Mouse (Mus musculus) small intestine, adult 2 months (tissue): ENCODE data around the gene Dennd5a.

ENCODE experiments used
- CTCF ChIP-seq: fragments of 200-500 bp; IDR thresholded peaks from 2 replicates; pipeline ENCODE4 v1.5.1; 2012; ENCODE audit warnings: low read depth, mild to moderate bottlenecking, control low read depth, inconsistent platforms, low read length, moderate library complexity, mixed read lengths; ENCODE audit not compliant: insufficient replicate concordance, insufficient read length; ENCODE audit errors: extremely low read depth
- POLR2A ChIP-seq: fragments of 200-500 bp; IDR thresholded peaks from 2 replicates; pipeline ENCODE4 v1.6.1; 2012; ENCODE audit warnings: low read depth, mild to moderate bottlenecking, control low read depth, inconsistent platforms, low read length, moderate library complexity

- TF ChIP-seq CTCF, result no peak
- no peak for TF ChIP-seq POLR2A
These were observed 45.7 kb upstream of the Dennd5a start for GRCm38 (mm10) chr7:110005976-110006375.
